Mouse (Mus musculus): ENCODE measurements around the gene Gm7233.
"Not testable (repeated sequence)": the region's sequence is repeated elsewhere in the genome, so short reads cannot be mapped to it uniquely, and the experiment has no call there.

DNA sequence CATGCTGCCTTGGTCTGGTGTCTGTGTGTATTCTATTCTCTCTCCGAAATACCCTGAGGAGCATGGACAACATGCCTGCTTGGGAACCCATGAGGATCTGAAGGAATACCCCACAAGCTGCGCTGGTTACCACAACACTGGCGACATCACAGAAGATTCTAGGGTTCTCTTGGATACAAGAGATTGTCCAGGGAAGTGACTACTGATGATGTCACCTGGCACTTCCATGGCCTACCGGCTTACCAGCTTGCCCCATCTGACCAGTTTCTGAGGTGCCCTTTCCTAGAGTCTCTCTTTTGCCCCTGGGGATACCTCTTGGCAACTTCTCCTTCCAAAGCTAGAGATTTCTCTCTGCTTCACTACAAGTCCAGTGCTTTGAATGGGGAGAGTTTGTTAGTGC is 55.5 kb downstream of the Gm7233 start, which contains the start of gene Gm8122:
- not testable (repeated sequence) for TF ChIP-seq POLR2A (IDR thresholded peaks at IDR 0.05; ENCODE audit: insufficient read depth, low read length); CTCF (IDR thresholded peaks at IDR 0.05; ENCODE audit: low read depth, low read length)

All from ES-Bruce4 (cell line).